Mouse (Mus musculus): ENCODE results near the gene Zbtb9. TPM values are rescaled to one million over a fixed set of nuclear protein-coding genes. Genes with fewer than 3 reads are reported as not detected.

Gene Zbtb9
- polyA plus RNA-seq, 1 experiment from 2014 or later, result 16.5 TPM

DNA sequence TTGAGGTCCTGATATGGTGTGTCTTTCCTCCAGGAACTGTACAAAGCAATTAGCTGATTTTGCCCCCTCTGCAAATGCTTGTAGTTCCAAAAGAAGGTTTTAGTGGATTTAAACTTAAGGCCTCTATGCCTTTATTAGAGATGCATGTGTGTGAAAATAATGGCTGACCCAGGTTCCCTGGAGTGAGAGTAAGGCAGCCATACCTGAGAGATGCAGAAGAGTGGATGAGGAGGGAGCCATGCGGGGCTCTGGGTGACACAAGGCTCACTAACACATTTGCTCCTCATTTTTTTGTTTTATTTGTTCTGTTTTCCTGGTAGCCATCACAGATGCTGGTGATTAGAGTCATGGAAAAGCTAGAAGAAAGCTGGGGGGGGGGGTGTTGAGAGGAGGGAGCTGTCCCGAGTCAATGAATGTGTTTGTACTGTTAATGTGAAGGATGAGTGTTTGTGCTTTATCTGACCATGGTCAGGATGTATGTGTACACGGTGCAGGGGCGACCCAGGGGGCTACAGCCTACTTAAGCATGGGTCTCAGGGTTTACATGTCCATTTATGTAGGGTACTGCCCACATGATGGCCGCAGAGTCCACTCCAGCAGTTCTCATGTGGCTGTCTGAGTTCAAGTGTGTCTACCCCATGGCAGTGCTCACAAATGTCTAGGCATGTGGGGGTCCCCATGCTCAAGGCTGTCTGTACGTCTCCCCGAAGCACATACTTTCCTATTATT, 22.2 kb upstream of the Zbtb9 start:
- DNase-seq (ENCODE audit: low spot score), result no peak
- 38% methylated on average over 7 of the region's 7 CpGs for WGBS
- H3K4me3 ChIP-seq, result peak overlapping the region; percentile 58
- H3K27ac ChIP-seq, result peak overlapping the region; percentile 93
- peaks cover 23% of the 10 kb centered on the region for H3K27me3 ChIP-seq (ENCODE audit: insufficient read depth, poor library complexity, severe bottlenecking)
- H3K4me1 ChIP-seq (replicated peaks), result peaks cover 88% of the 10 kb centered on the region
- H3K9me3 ChIP-seq, result no peaks in the 10 kb centered on the region
- H3K36me3 ChIP-seq, result peaks cover 21% of the 10 kb centered on the region

- Histone ChIP-seq H3K4me3 (peak overlapping the region; percentile 58), H3K36me3 (peaks cover 28% of the 10 kb centered on the region), H3K27ac (peak overlapping the region; percentile 89), H3K4me1 (replicated peaks) (peaks cover 81% of the 10 kb centered on the region), H3K9me3 (no peaks in the 10 kb centered on the region), H3K27me3 (ENCODE audit: insufficient read depth, poor library complexity, severe bottlenecking) (peaks cover 23% of the 10 kb centered on the region)
- DNase-seq (ENCODE audit: low spot score), result peak; percentile 91
- 1% methylated on average over 11 of the region's 11 CpGs for WGBS
These were observed 21.6 kb upstream of the Zbtb9 start for GRCm38 (mm10) chr17:26951406-26951805.

DNA sequence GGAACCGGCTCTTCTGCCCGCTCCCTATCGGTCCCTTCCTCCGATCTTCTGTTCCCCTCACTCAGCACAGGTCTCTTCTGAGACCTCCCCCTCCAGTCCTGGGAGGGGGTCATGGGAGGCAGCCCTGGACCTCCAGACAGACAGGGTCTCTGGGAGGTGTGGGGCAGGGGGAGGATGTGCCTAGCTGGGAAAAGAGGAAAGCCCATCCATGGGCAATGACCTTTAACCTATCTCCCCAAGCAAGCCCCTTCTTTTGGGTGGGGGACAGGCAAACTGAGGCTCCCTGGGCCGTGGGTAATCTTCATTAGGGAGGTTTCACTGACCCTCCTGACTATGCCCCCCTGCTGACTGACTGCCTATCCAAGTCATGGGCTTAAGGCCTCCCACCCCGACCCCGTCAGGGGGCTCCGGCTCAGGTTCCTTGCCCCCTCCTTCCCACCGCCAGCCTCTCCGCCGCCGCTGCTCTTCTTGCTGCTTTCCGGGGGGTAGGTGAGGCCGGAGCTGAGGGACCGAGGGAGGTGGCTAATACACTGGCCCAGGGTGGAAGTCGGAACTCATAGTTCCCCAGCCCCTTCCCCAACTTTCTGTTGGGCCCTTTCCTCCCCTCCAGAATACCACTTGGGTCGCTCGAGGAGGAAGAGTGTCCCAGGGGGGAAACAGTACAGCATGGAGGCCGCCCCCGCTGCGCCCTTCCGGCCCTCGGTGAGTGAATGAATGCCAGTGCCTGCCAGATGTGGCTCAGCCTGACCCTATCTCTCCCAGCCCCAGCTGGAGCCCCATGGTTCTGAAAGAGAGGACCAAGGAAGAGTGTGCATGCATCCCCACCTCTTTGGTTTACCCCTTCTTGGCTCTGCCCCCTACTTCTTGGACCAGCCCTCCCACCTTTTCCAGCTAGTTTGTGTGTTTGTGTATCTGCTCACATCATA, 20.8 kb upstream of the Zbtb9 start:
- H3K9me3 ChIP-seq, result no peaks in the 10 kb centered on the region
- no peak for DNase-seq (ENCODE audit: low spot score)
- H3K36me3 ChIP-seq, result peaks cover 36% of the 10 kb centered on the region
- H3K4me1 ChIP-seq (replicated peaks), result peaks cover 73% of the 10 kb centered on the region
- 2% methylated on average over 23 of the region's 23 CpGs for WGBS
- H3K4me3 ChIP-seq, result peak overlapping the region; percentile 58
- H3K27me3 ChIP-seq (ENCODE audit: insufficient read depth, poor library complexity, severe bottlenecking), result peaks cover 23% of the 10 kb centered on the region
- peak overlapping the region; percentile 89 for H3K27ac ChIP-seq

- Histone ChIP-seq H3K36me3 (peaks cover 46% of the 10 kb centered on the region), H3K4me3 (peak overlapping the region; percentile 58), H3K27ac (peak overlapping the region; percentile 89), H3K27me3 (ENCODE audit: insufficient read depth, poor library complexity, severe bottlenecking) (peaks cover 23% of the 10 kb centered on the region), H3K9me3 (no peaks in the 10 kb centered on the region), H3K4me1 (replicated peaks) (peaks cover 65% of the 10 kb centered on the region)
- no peak for DNase-seq (ENCODE audit: low spot score)
- WGBS, result 18% methylated on average over 6 of the region's 6 CpGs
These were observed 19.8 kb upstream of the Zbtb9 start for GRCm38 (mm10) chr17:26953201-26953600.

GRCm38 (mm10) chr17:26953726-26954125, 19.2 kb upstream of the Zbtb9 start:
- Histone ChIP-seq H3K27ac (peak overlapping the region; percentile 89), H3K9me3 (no peaks in the 10 kb centered on the region), H3K4me1 (replicated peaks) (peaks cover 60% of the 10 kb centered on the region), H3K36me3 (peaks cover 51% of the 10 kb centered on the region), H3K27me3 (ENCODE audit: insufficient read depth, poor library complexity, severe bottlenecking) (peaks cover 23% of the 10 kb centered on the region), H3K4me3 (peak overlapping the region; percentile 58)
- no peak for DNase-seq (ENCODE audit: low spot score)
- WGBS, result 20% methylated on average over 16 of the region's 16 CpGs

DNA sequence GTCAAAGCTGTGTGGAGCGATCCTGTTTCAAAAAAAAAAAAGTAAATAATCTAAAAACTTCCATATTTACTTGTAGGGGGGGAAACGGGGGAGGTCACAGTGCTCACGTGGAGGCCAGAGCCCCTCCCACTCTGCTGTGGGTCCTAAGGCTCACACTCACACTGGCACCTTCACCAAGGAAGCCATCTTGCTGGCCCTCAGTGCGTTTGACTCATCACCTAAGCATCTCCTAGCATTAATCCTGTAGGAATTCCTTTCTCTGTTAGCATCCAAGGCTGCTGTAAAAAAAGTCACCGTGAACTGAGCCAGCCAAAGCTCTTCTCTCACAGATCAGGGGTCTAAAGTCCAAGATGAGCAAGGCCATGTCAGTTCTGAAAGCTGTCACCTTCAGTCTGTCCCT, 16.7 kb upstream of the Zbtb9 start:
- Histone ChIP-seq H3K27ac (no peak overlapping the region), H3K9me3 (no peaks in the 10 kb centered on the region), H3K4me1 (replicated peaks) (peaks cover 34% of the 10 kb centered on the region), H3K27me3 (ENCODE audit: insufficient read depth, poor library complexity, severe bottlenecking) (peaks cover 19% of the 10 kb centered on the region), H3K4me3 (no peak overlapping the region), H3K36me3 (peaks cover 77% of the 10 kb centered on the region)
- DNase-seq (ENCODE audit: low spot score), result no peak
- WGBS, result 87% methylated on average over 5 of the region's 5 CpGs

DNA sequence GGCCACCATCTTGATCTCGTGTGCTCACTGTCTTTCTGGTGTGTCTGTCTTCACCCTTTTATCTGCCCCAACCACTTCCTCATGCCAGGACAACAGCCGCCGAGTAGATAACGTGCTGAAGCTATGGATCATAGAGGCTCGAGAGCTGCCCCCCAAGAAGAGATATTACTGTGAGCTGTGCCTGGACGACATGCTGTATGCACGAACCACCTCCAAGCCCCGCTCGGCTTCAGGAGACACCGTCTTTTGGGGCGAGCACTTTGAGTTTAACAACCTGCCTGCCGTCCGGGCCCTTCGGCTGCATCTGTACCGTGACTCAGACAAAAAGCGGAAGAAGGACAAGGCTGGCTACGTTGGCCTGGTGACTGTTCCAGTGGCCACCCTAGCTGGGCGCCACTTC, 16.1 kb upstream of the Zbtb9 start:
- DNase-seq (ENCODE audit: low spot score), result no peak
- H3K27ac ChIP-seq, result no peak overlapping the region
- peaks cover 83% of the 10 kb centered on the region for H3K36me3 ChIP-seq
- no peaks in the 10 kb centered on the region for H3K9me3 ChIP-seq
- H3K4me3 ChIP-seq, result no peak overlapping the region
- H3K27me3 ChIP-seq (ENCODE audit: insufficient read depth, poor library complexity, severe bottlenecking), result peaks cover 19% of the 10 kb centered on the region
- H3K4me1 ChIP-seq (replicated peaks), result peaks cover 28% of the 10 kb centered on the region
- WGBS, result 90% methylated on average over 18 of the region's 18 CpGs

DNA sequence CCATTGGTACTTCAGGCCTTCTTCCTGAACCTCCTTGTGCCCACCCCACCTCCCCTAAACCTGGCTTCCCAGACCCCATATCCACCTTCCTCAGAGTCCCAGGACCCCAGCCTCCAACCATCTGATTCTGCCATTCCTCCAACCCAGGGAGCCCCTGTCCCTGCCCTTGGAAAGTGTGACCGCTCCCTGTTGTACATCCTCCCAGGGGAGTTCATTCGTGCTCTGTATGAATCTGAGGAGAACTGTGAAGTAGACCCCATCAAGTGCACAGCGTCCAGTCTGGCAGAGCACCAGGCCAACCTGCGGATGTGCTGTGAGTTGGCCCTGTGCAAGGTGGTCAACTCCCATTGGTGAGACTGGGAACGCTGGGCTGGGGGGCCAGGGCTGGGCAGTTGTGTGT, 15.1 kb upstream of the Zbtb9 start:
- WGBS, result 92% methylated on average over 5 of the region's 5 CpGs
- Histone ChIP-seq H3K36me3 (peaks cover 92% of the 10 kb centered on the region), H3K4me3 (no peak overlapping the region), H3K27ac (no peak overlapping the region), H3K9me3 (no peaks in the 10 kb centered on the region), H3K27me3 (ENCODE audit: insufficient read depth, poor library complexity, severe bottlenecking) (peaks cover 11% of the 10 kb centered on the region), H3K4me1 (replicated peaks) (peaks cover 18% of the 10 kb centered on the region)
- DNase-seq (ENCODE audit: low spot score), result no peak

- no peak for DNase-seq (ENCODE audit: low spot score)
- WGBS, result 64% methylated on average over 5 of the region's 5 CpGs
- H3K27me3 ChIP-seq (ENCODE audit: insufficient read depth, poor library complexity, severe bottlenecking), result peaks cover 1% of the 10 kb centered on the region; the same call in 1 of the 2 replicates
- H3K4me1 ChIP-seq (replicated peaks), result peaks cover 8% of the 10 kb centered on the region
- H3K9me3 ChIP-seq, result no peaks in the 10 kb centered on the region
- H3K4me3 ChIP-seq, result no peak overlapping the region
- H3K27ac ChIP-seq, result no peak overlapping the region
- peaks cover 94% of the 10 kb centered on the region for H3K36me3 ChIP-seq
These were observed 14.1 kb upstream of the Zbtb9 start for GRCm38 (mm10) chr17:26958880-26959279.

GRCm38 (mm10) chr17:26959815-26960214, 13.2 kb upstream of the Zbtb9 start:
- peaks cover 3% of the 10 kb centered on the region; the same call in 1 of the 2 replicates for H3K4me1 ChIP-seq (replicated peaks)
- no peaks in the 10 kb centered on the region for H3K9me3 ChIP-seq
- no peak overlapping the region for H3K4me3 ChIP-seq
- 99% methylated on average over 4 of the region's 4 CpGs for WGBS
- peaks cover 98% of the 10 kb centered on the region for H3K36me3 ChIP-seq
- no peak for DNase-seq (ENCODE audit: low spot score)
- no peaks in the 10 kb centered on the region for H3K27me3 ChIP-seq (ENCODE audit: insufficient read depth, poor library complexity, severe bottlenecking)
- no peak overlapping the region for H3K27ac ChIP-seq

DNA sequence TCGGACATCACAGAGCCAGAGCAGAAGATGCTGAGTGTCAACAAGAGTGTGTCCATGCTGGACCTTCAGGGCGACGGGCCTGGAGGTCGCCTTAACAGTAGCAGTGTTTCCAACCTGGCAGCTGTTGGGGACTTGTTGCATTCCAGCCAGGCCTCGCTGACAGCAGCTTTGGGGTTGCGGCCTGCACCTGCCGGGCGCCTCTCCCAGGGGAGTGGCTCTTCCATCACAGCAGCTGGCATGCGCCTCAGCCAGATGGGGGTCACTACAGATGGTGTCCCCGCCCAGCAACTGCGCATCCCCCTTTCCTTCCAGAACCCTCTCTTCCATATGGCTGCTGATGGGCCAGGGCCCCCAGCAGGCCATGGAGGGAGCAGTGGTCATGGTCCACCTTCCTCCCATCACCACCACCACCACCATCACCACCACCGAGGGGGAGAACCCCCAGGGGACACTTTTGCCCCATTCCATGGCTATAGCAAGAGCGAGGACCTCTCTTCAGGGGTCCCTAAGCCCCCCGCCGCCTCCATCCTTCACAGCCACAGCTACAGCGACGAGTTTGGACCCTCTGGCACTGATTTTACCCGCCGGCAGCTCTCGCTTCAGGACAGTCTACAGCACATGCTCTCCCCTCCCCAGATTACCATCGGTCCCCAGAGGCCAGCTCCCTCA, 11.3 kb upstream of the Zbtb9 start:
- H3K27ac ChIP-seq, result peak overlapping the region; percentile 23; the same call in 1 of the 2 replicates
- H3K27me3 ChIP-seq (ENCODE audit: insufficient read depth, poor library complexity, severe bottlenecking), result no peaks in the 10 kb centered on the region
- WGBS, result 91% methylated on average over 21 of the region's 21 CpGs
- H3K4me3 ChIP-seq, result no peak overlapping the region
- no peaks in the 10 kb centered on the region for H3K4me1 ChIP-seq (replicated peaks)
- no peak for DNase-seq (ENCODE audit: low spot score)
- H3K9me3 ChIP-seq, result no peaks in the 10 kb centered on the region
- H3K36me3 ChIP-seq, result peaks cover 98% of the 10 kb centered on the region

DNA sequence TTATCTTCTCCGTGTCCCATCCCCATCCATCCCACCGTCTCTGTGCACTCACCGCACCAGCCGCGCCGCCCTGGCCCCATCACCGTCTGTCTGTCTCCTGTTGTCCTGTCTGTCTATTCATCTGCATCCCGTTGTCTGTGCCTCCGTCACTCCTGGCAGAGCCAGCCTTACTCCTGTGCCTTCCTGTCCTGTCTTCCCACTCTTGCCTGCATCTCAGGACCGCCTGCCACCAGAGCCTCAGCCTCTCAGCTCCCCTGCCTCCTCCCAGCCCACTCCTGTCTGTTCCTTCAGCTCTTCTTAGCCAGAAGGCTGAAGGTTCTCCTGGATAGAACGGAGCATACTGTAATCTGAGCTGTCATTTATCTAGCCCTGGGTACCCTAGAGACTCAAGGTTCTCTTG, 6.0 kb upstream of the Zbtb9 start:
- Histone ChIP-seq H3K27me3 (ENCODE audit: insufficient read depth, poor library complexity, severe bottlenecking) (no peaks in the 10 kb centered on the region), H3K36me3 (peaks cover 86% of the 10 kb centered on the region), H3K9me3 (no peaks in the 10 kb centered on the region), H3K4me3 (no peak overlapping the region), H3K4me1 (replicated peaks) (peaks cover 12% of the 10 kb centered on the region), H3K27ac (no peak overlapping the region)
- 91% methylated on average over 11 of the region's 11 CpGs for WGBS
- no peak for DNase-seq (ENCODE audit: low spot score)

Data from hindbrain, embryonic 10.5 days (tissue).